Mouse (Mus musculus): ENCODE measurements at regions not wholly inside any gene's neighbourhood (a gene's known extent, or its start where the extent isn't known, plus 50 kb on each side); places are given as distances from the start of the nearest gene placed in this dataset.

GRCm38 (mm10) chr5:119149389-119150185, 520.9 kb upstream of the Tbx3 start:
- DNase-seq (ENCODE audit: low spot score) = no peak
- H3K36me3 ChIP-seq = no peaks in the 10 kb centered on the region
- no peak overlapping the region for H3K27ac ChIP-seq

DNA sequence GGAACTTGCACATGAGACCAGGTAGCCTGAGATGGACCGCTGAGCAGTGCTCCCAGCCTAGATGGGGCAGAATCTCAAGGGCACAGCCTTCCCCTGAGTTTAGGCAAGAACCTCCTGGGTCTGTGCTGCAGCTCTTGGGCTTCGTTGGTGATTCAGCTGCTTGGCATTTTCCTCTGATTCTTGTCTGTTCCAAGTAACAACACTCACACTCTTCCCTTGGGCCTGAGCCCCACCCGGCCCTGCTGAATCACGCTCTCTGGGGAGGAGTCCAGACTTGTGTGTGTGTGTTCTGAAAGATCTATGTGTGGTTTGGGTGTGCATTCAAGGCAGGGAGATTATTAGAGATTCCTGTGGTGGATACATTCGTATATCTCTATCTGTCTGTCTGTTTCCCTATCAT, 517.4 kb upstream of the Tbx3 start:
- Histone ChIP-seq H3K27me3 (ENCODE audit: insufficient read depth, poor library complexity, severe bottlenecking) (no peaks in the 10 kb centered on the region), H3K4me1 (no peaks in the 10 kb centered on the region), H3K4me3 (no peak overlapping the region), H3K9me3 (no peaks in the 10 kb centered on the region), H3K27ac (no peak overlapping the region), H3K36me3 (no peaks in the 10 kb centered on the region)
- DNase-seq (ENCODE audit: low spot score) = no peak
- whole genome bisulfite sequencing = 82% methylated on average over 5 of the region's 5 CpGs

More at GRCm38 (mm10) chr5:119149389-119150185, 520.9 kb upstream of the Tbx3 start:
- WGBS = 80% methylated on average over 25 of the region's 25 CpGs
- H3K9me3 ChIP-seq = peaks cover 4% of the 10 kb centered on the region
- no peaks in the 10 kb centered on the region for H3K27me3 ChIP-seq (ENCODE audit: insufficient read depth, poor library complexity, severe bottlenecking)
- H3K4me3 ChIP-seq = no peak overlapping the region
- H3K4me1 ChIP-seq = no peaks in the 10 kb centered on the region

- no peak for DNase-seq (ENCODE audit: low spot score)
- WGBS = 89% methylated on average over 6 of the region's 6 CpGs
- no peak overlapping the region for H3K4me3 ChIP-seq
- H3K36me3 ChIP-seq = no peaks in the 10 kb centered on the region
- H3K9me3 ChIP-seq = no peaks in the 10 kb centered on the region
- H3K27me3 ChIP-seq (ENCODE audit: insufficient read depth, poor library complexity, severe bottlenecking) = no peaks in the 10 kb centered on the region
- H3K4me1 ChIP-seq = no peaks in the 10 kb centered on the region
- H3K27ac ChIP-seq = no peak overlapping the region
These were observed 513.8 kb upstream of the Tbx3 start for GRCm38 (mm10) chr5:119156638-119157037.

DNA sequence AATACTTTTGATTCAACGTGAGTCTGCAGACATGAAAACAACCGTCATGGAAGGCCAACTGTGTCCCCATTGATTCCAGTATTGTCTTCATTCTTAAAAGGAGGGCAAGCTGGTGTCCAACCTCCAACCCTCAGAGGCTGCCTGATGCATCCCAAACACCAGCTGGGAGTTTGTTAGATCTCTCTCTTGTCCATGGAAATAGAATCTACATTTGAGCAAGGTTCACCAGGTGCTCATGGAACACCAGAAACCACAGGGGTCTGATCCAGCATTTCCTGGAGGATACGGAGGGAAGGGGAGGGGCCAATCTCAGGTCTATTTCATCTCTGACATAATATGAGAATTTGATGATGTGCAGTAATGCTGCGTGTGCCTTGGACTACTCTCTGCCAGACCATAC, 512.3 kb upstream of the Tbx3 start:
- Histone ChIP-seq H3K27ac (no peak overlapping the region), H3K27me3 (ENCODE audit: insufficient read depth, poor library complexity, severe bottlenecking) (no peaks in the 10 kb centered on the region), H3K36me3 (no peaks in the 10 kb centered on the region), H3K4me3 (no peak overlapping the region), H3K9me3 (no peaks in the 10 kb centered on the region), H3K4me1 (no peaks in the 10 kb centered on the region)
- 81% methylated on average over 4 of the region's 4 CpGs for WGBS
- no peak for DNase-seq (ENCODE audit: low spot score)

GRCm38 (mm10) chr5:119162132-119162675, 508.3 kb upstream of the Tbx3 start:
- Histone ChIP-seq H3K4me3 (no peak overlapping the region), H3K36me3 (no peaks in the 10 kb centered on the region), H3K4me1 (no peaks in the 10 kb centered on the region), H3K27me3 (ENCODE audit: insufficient read depth, poor library complexity, severe bottlenecking) (no peaks in the 10 kb centered on the region), H3K27ac (no peak overlapping the region), H3K9me3 (no peaks in the 10 kb centered on the region)
- no peak for DNase-seq (ENCODE audit: low spot score)
- WGBS = 91% methylated on average over 13 of the region's 13 CpGs

DNA sequence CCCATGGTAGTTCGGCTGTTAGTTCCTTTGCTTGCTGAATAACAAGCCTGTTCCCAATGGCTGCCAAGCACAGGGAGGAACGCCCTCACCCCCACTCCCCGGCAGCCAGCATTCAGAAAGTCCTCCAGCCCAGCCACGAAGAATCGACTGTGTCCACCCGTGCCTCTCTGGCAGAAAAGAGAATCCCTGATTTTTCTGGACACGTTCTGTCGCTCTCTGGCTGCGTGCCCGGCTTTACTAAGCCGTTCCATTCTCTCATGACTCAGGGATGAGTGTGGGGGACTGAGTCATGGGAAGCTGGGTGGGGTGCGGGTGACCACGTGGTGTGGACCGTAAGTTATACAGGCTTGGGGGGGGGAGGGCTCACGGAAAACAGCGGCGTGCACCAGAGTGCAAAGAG, 502.8 kb upstream of the Tbx3 start:
- Histone ChIP-seq H3K36me3 (no peaks in the 10 kb centered on the region), H3K4me1 (no peaks in the 10 kb centered on the region), H3K4me3 (no peak overlapping the region), H3K9me3 (no peaks in the 10 kb centered on the region), H3K27ac (no peak overlapping the region), H3K27me3 (ENCODE audit: insufficient read depth, poor library complexity, severe bottlenecking) (no peaks in the 10 kb centered on the region; the same call in 1 of the 2 replicates)
- no peak for DNase-seq (ENCODE audit: low spot score)
- WGBS = 87% methylated on average over 17 of the region's 17 CpGs

GRCm38 (mm10) chr5:119169274-119169673, 501.2 kb upstream of the Tbx3 start:
- WGBS = 90% methylated on average over 7 of the region's 7 CpGs
- no peaks in the 10 kb centered on the region for H3K9me3 ChIP-seq
- H3K36me3 ChIP-seq = no peaks in the 10 kb centered on the region
- DNase-seq (ENCODE audit: low spot score) = no peak
- no peak overlapping the region for H3K27ac ChIP-seq
- no peak overlapping the region for H3K4me3 ChIP-seq
- no peaks in the 10 kb centered on the region; the same call in 1 of the 2 replicates for H3K4me1 ChIP-seq
- H3K27me3 ChIP-seq (ENCODE audit: insufficient read depth, poor library complexity, severe bottlenecking) = no peaks in the 10 kb centered on the region; the same call in 1 of the 2 replicates

GRCm38 (mm10) chr5:119171626-119172025, 498.8 kb upstream of the Tbx3 start:
- Histone ChIP-seq H3K27ac (no peak overlapping the region), H3K4me1 (peaks cover 3% of the 10 kb centered on the region; the same call in 1 of the 2 replicates), H3K27me3 (ENCODE audit: insufficient read depth, poor library complexity, severe bottlenecking) (no peaks in the 10 kb centered on the region; the same call in 1 of the 2 replicates), H3K9me3 (no peaks in the 10 kb centered on the region), H3K36me3 (no peaks in the 10 kb centered on the region), H3K4me3 (no peak overlapping the region)
- no peak for DNase-seq (ENCODE audit: low spot score)
- 82% methylated on average over 1 of the region's 1 CpGs for WGBS

GRCm38 (mm10) chr5:119178805-119179204, 491.7 kb upstream of the Tbx3 start:
- Histone ChIP-seq H3K9me3 (no peaks in the 10 kb centered on the region), H3K4me1 (peaks cover 8% of the 10 kb centered on the region; the same call in 1 of the 2 replicates), H3K27ac (no peak overlapping the region), H3K27me3 (ENCODE audit: insufficient read depth, poor library complexity, severe bottlenecking) (no peaks in the 10 kb centered on the region), H3K4me3 (no peak overlapping the region), H3K36me3 (no peaks in the 10 kb centered on the region)
- DNase-seq (ENCODE audit: low spot score) = no peak
- WGBS = 77% methylated on average over 9 of the region's 9 CpGs

DNA sequence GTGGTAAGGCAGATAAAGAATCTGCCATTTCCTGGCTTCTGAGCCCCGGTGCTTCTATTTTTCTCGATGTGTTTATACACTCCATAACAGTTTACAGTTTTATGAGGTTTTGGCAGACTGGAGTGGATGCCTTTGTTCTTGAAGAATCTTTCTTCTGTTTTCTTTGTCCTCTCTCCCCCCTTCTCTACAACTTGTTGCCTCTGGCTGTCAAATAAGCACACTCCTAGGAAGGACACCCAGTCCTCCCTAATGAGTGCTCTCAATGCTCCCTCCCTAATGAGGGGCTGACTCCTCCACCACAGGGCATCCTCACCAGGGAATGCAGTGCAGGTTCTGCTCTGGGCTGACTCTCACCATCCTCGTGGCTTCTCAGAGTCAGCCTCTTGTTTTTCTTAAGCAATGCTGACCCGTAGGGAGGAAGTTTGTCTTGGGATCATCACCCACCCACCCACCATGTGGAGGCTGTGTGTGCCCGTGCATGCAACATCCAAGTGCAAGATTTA, 486.9 kb upstream of the Tbx3 start:
- DNase-seq (ENCODE audit: low spot score) = no peak

DNA sequence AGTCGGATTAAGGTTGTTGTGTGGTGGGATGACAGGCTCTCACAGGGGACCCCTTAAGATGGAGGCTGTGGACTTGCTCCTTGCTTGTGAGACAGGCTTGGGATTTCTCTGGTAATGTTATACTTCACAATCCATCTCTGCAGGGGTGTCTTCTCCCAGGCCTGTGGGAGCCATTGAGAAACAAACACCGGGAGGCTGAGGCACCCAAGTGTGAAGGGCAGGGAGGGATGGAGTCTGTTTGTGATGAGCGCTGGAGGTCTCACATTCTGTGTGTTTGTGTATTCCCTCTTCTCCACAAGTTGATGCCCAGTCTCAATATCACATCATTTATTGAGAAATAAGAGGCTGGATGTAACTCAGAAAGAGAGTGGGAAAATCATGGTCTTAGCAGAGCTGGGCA, 483.9 kb upstream of the Tbx3 start:
- Histone ChIP-seq H3K36me3 (no peaks in the 10 kb centered on the region), H3K4me3 (no peak overlapping the region), H3K27ac (no peak overlapping the region), H3K27me3 (ENCODE audit: insufficient read depth, poor library complexity, severe bottlenecking) (no peaks in the 10 kb centered on the region), H3K4me1 (no peaks in the 10 kb centered on the region), H3K9me3 (no peaks in the 10 kb centered on the region)
- 64% methylated on average over 3 of the region's 3 CpGs for WGBS
- DNase-seq (ENCODE audit: low spot score) = no peak

More for the DNA sequence above, 486.9 kb upstream of the Tbx3 start:
- Histone ChIP-seq H3K9me3 (no peaks in the 10 kb centered on the region), H3K27me3 (ENCODE audit: insufficient read depth, poor library complexity, severe bottlenecking) (no peaks in the 10 kb centered on the region), H3K36me3 (no peaks in the 10 kb centered on the region), H3K4me3 (no peak overlapping the region), H3K27ac (no peak overlapping the region), H3K4me1 (peaks cover 3% of the 10 kb centered on the region; the same call in 1 of the 2 replicates)
- 57% methylated on average over 5 of the region's 5 CpGs for WGBS

GRCm38 (mm10) chr5:119188476-119188875, 482.0 kb upstream of the Tbx3 start:
- WGBS = 66% methylated on average over 6 of the region's 6 CpGs
- no peak overlapping the region for H3K4me3 ChIP-seq
- no peak overlapping the region for H3K27ac ChIP-seq
- DNase-seq (ENCODE audit: low spot score) = no peak
- no peaks in the 10 kb centered on the region for H3K9me3 ChIP-seq
- no peaks in the 10 kb centered on the region for H3K36me3 ChIP-seq
- H3K27me3 ChIP-seq (ENCODE audit: insufficient read depth, poor library complexity, severe bottlenecking) = no peaks in the 10 kb centered on the region
- H3K4me1 ChIP-seq = no peaks in the 10 kb centered on the region

Data from heart, embryonic 10.5 days (tissue).